Mouse (Mus musculus): ENCODE results near the gene Cab39. TPM values are rescaled to one million over a fixed set of nuclear protein-coding genes. Genes with fewer than 3 reads are reported as not detected.

The Cab39 gene
- polyA plus RNA-seq, 2 experiments from 2014 or later = 37.0 to 53.5 TPM

Other genes with a start within 250 kb of the Cab39 start
- gene G530012D18Rik, start 217.8 kb upstream of the Cab39 start, polyA plus RNA-seq (2017; shearing (Covaris generic)) = not detected
- gene Sp110, start 194.6 kb upstream of the Cab39 start, polyA plus RNA-seq (2017; shearing (Covaris generic)) = 100 to 1,000 TPM; 291 to 376 TPM
- gene Sp140, start 193.1 kb upstream of the Cab39 start, polyA plus RNA-seq (2017; shearing (Covaris generic)) = 10 to 100 TPM; 71.9 to 80.9 TPM
- gene Sp100, start 143.5 kb upstream of the Cab39 start, polyA plus RNA-seq (2017; shearing (Covaris generic)) = 1,000 to 10,000 TPM; 1,029 to 1,102 TPM
- 10 to 100 TPM; 43.4 to 55.8 TPM for gene A630001G21Rik, start 14.8 kb upstream of the Cab39 start, polyA plus RNA-seq (2017; shearing (Covaris generic))
- gene Itm2c, start 100.8 kb downstream of the Cab39 start, polyA plus RNA-seq (2017; shearing (Covaris generic)) = 100 to 1,000 TPM; 106 to 170 TPM
- 1 to 10 TPM in 1 of 2 experiments, under 1 TPM in 1; 0.47 to 1.0 TPM for gene 4933407L21Rik, start 135.0 kb downstream of the Cab39 start, polyA plus RNA-seq (2017; shearing (Covaris generic))
- 10 to 100 TPM in 1 of 2 experiments, 1 to 10 TPM in 1; 2.7 to 10.2 TPM for gene Gpr55, start 167.6 kb downstream of the Cab39 start, polyA plus RNA-seq (2017; shearing (Covaris generic))
- not detected for gene Spata3, start 223.4 kb downstream of the Cab39 start, polyA plus RNA-seq (2017; shearing (Covaris generic))